Mouse (Mus musculus): ENCODE results near the gene Ebi3. TPM values are rescaled to one million over a fixed set of nuclear protein-coding genes. Genes with fewer than 3 reads are reported as not detected.

Gene Ebi3
- total RNA-seq, 2 experiments from 2014 or later = 1.2 to 1.4 TPM

DNA sequence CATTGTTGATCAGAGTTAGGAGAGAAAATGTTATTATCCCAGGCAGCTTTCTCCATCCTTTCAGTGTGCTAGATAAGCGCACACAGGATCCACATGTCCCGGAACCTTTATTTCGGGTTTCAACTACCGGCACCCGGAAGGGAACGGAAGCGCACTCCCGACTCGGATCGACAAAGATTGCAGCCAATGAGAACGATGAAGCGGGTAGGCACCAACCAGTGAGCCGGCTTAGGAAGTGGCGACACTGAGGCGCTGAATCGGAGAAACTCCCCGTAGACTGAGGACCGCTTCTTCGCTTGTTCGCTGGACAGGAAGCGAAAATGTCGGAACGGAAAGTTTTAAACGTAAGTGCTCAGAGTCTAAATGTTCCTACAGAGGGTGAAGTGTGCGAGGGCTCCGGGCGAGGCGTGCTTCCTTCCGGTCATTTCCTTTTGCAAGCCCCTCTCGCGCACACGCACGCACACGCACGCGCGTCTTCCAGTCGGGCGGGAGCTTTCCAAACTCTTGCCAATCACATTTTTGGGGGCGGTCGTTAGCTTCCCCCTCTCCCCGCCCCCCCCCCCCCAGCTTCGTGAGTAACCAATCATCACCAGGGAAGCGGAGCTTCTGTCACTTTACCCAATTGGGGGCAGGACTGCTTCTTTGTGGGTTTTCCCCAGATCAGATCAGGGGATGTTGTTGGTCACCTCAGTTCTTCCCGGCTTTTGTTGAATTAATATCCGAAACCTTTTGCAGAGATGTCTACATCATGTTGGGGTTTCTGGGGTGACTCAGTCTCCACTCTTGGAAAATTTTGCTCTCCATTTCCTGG, 6.7 kb downstream of the Ebi3 start, which contains the start of gene Yju2:
Yju2 (plus strand) TSS at position 182 of the 811 bp plus-strand sequence.
- peak; percentile 92 to 95 for DNase-seq (ENCODE audit: extremely low spot score in 1 of 2, low spot score in 2 of 2)
- Histone ChIP-seq H3K4me3 (peak within 1 kb of the TSS; percentile 53), H3K27ac (peak within 1 kb of the TSS; percentile 96)
- TF ChIP-seq CTCF (IDR thresholded peaks at IDR 0.05) = no peak
- intact Hi-C loops (cut with DNase I) = loop anchor here (1.0 to 10.0 kb wide), 4 partner anchors 50 to 1604 kb away; partner anchors contain the start of gene Zfp959

DNA sequence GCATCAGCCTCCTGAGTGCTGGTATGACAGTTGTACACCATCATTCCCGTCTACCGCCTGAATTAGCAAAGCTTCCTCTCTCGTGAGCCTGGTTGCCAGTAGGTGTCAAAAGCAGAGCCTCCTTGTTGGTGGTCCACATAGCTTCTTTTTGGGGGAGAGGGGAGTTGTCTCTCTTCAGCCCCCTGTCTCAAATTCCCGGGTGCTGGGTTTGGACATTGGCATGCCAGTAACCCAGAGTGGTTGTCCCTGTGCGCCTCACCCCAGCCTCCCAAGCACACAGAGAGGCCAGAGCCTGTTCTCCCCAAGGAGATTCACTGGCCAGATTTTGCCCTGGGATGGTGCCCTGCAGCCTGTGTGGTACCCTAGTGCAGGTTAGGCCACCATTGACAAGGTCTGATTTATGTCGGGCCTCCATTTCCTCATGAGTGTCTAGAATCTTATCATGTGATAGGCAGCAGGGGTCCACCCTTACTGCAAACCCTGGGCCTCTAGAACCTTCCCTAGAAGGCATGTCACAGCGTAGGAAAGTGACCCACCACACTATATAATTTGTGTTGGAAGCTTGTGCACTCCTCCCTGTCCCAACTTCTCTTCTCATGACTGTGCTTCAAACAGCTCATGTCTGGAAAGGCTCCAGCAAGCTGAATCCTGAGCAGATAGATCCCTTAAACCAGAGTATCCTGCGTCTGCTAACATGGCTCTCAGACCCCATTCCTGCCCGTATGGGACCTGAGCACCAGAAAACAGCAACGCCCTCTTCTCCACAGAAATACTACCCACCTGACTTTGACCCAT, 7.7 kb downstream of the Ebi3 start:
- peak; percentile 9 to 13 for DNase-seq (ENCODE audit: extremely low spot score in 1 of 2, low spot score in 2 of 2)
- H3K27ac ChIP-seq = peak overlapping the region; percentile 70; the same call in 1 of the 2 replicates
- peak overlapping the region; percentile 53 for H3K4me3 ChIP-seq
- intact Hi-C loops (cut with DNase I) = loop anchor here (1.0 to 10.0 kb wide), 4 partner anchors 49 to 1605 kb away; partner anchors contain the start of gene Zfp959
- no peak for TF ChIP-seq CTCF (IDR thresholded peaks at IDR 0.05)

DNA sequence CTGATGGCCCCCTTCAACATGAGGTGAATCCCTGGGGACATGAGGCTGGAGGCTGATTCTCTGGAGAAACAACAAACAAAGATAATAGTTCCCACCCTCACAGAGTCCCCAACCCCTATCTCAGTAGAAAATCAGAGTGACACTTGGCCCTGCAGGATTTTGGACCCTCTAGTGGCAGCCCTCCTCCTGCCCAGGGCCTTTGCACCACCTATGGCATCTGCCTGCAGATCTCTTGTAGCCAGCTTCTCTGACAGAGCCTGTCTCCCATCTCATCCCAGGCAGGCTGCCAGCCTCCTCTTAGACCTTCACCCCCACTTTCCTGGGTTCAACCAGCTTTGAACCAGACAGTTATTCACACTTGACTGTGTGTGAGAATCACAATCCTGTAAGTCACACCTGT, 8.4 kb downstream of the Ebi3 start:
- peak; percentile 9 for DNase-seq (ENCODE audit: extremely low spot score in 1 of 2, low spot score in 2 of 2)
- intact Hi-C loops (cut with DNase I) = no loop called here

DNA sequence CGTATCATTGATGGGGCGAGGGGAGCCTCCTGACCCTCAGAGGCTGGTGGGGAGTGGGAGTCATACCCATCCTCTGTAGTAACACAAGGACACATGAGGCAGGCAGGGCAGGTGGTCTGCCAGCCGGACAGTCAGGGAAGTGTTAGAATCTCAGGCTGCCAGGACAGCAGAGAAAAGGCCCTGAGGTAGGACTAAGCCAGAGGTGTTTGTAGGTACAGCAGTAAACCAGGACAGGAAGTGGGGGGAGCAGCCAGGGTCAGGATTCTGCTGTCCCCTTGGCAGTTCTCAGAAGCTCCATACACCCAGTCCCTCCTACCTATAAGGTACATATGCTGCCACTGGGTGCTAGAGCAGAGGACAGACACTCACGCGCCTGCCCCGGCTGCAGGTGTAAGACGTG, 9.2 kb downstream of the Ebi3 start:
- Histone ChIP-seq H3K4me3 (no peak overlapping the region), H3K27ac (no peak overlapping the region)
- intact Hi-C loops (cut with DNase I) = no loop called here
- peak; percentile 7 to 9 for DNase-seq (ENCODE audit: extremely low spot score in 1 of 2, low spot score in 2 of 2)
- no peak for TF ChIP-seq CTCF (IDR thresholded peaks at IDR 0.05)

More for the DNA sequence above, 8.4 kb downstream of the Ebi3 start:
- no peak for TF ChIP-seq CTCF (IDR thresholded peaks at IDR 0.05)
- Histone ChIP-seq H3K4me3 (no peak overlapping the region), H3K27ac (no peak overlapping the region)

DNA sequence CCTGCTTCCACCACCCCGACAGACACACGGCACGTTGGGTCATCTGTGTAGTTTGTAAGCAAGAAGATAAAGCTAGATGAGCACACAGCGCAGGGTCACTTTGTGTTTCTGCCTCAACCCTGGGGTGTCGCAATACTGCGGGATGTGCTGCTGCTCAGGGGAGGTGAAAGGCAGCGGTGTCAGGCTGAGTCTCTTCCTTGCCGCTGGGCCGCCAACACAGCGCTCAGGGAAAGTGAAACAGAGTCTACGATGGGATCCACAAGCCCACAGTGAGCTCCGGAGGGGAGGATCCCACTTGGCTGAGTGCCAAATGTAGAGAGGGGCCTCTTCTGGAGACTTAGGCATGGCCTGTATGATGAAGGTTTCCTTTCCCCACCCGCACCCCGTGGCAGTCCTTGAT, 10.7 kb downstream of the Ebi3 start:
- intact Hi-C loops (cut with DNase I) = no loop called here
- TF ChIP-seq CTCF (IDR thresholded peaks at IDR 0.05) = no peak
- no peak overlapping the region for H3K27ac ChIP-seq
- H3K4me3 ChIP-seq = no peak overlapping the region
- peak; percentile 7 to 8 for DNase-seq (ENCODE audit: extremely low spot score in 1 of 2, low spot score in 2 of 2)

DNA sequence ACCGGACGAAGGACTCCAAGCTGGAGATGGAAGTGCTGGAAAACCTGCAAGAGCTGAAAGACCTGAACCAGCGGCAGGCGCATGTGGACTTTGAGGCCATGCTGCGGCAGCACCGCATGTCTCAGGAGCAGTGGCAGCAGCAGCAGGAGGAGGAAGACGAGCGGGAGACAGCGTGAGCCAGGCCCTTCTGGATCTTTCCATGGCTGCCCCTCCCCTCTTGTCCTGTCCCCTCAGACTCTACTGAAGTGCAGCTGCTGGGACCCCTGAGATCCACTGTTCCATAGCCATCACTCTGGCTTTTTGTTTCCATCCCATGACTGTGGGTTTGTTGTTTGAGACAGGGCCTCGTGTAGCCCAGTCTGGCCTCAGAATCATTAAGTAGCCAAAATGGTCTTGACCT, 12.1 kb downstream of the Ebi3 start:
- no peak overlapping the region for H3K27ac ChIP-seq
- intact Hi-C loops (cut with DNase I) = no loop called here
- H3K4me3 ChIP-seq = no peak overlapping the region
- TF ChIP-seq CTCF (IDR thresholded peaks at IDR 0.05) = no peak
- DNase-seq (ENCODE audit: extremely low spot score in 1 of 2, low spot score in 2 of 2) = no peak

DNA sequence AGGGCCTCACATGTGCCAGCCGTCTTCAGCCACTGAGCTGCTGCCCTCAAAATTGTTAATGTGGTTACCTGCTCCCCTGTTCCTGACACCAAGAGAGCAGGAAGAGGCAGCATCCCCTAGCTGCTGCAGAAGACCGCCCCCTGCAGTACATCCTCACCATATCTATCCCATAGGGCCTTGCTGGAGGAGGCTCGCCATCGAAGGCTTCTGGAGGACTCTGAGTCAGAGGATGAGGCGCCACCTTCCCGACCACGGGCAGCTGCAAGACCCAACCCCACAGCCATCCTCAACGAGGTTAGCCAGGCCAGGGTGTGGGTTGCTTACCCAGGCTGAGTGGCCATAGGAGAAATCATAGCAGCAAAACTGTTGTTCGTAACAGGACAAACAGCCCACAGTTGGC, 12.6 kb downstream of the Ebi3 start:
- no peak for DNase-seq (ENCODE audit: extremely low spot score in 1 of 2, low spot score in 2 of 2)
- no peak overlapping the region for H3K27ac ChIP-seq
- intact Hi-C loops (cut with DNase I) = no loop called here
- TF ChIP-seq CTCF (IDR thresholded peaks at IDR 0.05) = no peak; the same call in 1 of the 2 replicates
- no peak overlapping the region for H3K4me3 ChIP-seq

DNA sequence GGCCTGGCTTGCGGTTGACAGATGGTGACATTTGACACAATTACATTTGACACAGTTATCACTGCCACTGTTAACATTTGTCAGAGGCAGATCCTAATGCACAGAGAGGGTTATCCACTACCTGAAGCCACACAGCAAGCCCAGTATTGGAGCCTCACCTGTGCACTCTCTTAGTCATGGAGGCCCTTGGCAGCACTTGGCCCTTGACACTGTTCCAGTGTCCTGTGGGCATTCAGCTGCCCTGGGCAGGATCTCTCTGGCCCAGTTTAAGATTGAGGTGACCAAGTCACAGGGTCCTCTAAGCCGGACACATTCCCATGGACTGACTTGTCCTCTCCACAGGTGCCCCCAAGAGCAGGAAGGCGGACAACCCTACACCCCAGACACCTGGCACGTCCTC, 14.7 kb downstream of the Ebi3 start:
- no peak for DNase-seq (ENCODE audit: extremely low spot score in 1 of 2, low spot score in 2 of 2)
- no peak for TF ChIP-seq CTCF (IDR thresholded peaks at IDR 0.05)
- intact Hi-C loops (cut with DNase I) = no loop called here
- no peak overlapping the region for H3K27ac ChIP-seq
- no peak overlapping the region for H3K4me3 ChIP-seq

DNA sequence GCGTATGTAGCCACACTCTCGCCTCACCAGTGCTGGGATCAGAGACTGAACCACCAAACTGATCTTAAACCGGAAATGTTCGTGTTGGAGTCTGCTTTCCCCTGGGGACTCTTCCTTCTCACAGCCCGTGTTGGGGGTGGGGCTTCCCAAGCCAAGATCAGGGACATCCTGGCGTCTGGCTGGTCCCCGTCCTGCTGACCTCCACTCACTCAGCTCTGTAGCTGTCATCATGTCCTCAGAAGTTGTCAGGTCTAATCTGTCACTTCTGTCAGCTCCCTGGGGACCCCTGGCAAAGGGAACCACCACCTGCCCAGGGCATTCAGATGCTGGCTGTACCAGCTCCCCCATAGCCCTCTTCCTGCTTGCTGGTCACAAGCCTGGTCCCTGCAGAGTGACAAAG, 15.8 kb downstream of the Ebi3 start:
- no peak for DNase-seq (ENCODE audit: extremely low spot score in 1 of 2, low spot score in 2 of 2)
- intact Hi-C loops (cut with DNase I) = no loop called here
- H3K27ac ChIP-seq = no peak overlapping the region
- no peak overlapping the region for H3K4me3 ChIP-seq
- no peak for TF ChIP-seq CTCF (IDR thresholded peaks at IDR 0.05)

DNA sequence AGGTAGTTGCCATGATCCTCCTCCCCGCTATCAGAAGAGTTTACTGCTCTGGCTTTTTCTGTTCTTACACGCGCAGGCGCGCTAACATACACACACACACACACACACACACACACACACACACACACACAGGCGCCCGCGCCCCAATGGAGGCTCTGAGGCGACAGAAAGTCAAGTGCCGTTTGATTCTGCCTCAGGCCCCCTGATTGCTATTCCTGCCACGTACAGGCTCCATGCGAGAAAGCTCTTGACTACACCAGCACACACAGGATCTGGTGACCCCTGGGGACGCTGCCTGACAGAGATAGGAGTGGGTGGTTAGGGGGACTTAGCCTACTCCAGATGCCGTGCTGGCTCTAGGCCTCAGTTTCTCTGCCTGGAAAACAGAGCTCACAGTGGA, 17.1 kb downstream of the Ebi3 start:
- no peak for TF ChIP-seq CTCF (IDR thresholded peaks at IDR 0.05)
- Histone ChIP-seq H3K27ac (no peak overlapping the region), H3K4me3 (no peak overlapping the region)
- intact Hi-C loops (cut with DNase I) = no loop called here
- peak; percentile 43 to 45 for DNase-seq (ENCODE audit: extremely low spot score in 1 of 2, low spot score in 2 of 2)

DNA sequence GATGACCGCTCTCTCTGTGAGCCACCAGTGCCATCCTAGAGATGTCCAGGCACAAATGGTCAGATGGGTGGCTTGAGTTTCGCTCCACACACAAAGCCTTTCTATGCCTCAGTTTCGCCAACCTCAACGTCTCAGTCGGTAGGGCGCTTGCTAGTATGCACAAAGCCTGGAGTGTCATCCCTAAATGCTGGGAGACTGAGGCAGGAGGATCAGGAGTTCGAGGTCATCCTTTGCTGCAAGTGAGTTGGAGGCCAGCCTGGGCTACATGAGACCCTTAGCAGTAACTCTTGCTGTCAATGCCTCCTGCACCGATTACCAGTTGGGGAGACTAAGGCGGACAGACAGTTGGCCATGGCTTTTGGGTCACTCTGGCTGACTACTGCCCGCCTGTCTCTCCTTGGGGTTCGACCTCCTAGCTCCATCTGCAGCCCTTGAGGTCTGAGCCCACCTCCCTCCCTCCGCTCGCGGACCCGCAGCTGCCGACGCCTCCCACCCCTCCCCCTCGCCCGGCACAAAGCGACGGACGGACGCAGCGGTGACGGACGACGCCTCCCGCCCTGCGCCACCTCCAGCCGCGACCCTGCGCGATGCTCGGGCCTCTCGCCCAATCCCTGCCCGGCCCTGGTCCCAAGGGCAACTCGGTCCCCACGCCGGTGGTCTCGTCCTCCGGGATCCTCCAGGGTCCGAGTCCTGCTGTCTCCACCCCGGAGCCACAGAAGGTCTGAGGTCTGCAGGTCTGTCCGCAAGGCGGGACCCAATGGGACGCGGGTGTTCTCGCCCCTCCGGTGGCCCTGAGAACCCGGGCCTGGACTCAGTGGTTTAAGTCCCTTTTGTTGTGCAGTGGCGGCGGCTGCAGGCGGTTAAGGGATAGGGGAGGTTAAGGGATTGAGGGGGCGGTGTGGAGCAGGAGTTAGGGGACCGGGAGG, 17.8 kb downstream of the Ebi3 start, which contains the start of gene Shd:
Shd (plus strand) TSS at position 502 of the 926 bp plus-strand sequence.
- intact Hi-C loops (cut with DNase I) = no loop called here
- Histone ChIP-seq H3K27ac (peak within 1 kb of the TSS; percentile 87), H3K4me3 (peak within 1 kb of the TSS; percentile 58)
- peak; percentile 43 to 51 for DNase-seq (ENCODE audit: extremely low spot score in 1 of 2, low spot score in 2 of 2)
- no peak for TF ChIP-seq CTCF (IDR thresholded peaks at IDR 0.05)
